Mouse (Mus musculus): Measurements from ENCODE around the gene S1pr5. TPM values are rescaled to one million over a fixed set of nuclear protein-coding genes. Genes with fewer than 3 reads are reported as not detected.

The S1pr5 gene
- total and polyA plus RNA-seq, 3 experiments: not detected

DNA sequence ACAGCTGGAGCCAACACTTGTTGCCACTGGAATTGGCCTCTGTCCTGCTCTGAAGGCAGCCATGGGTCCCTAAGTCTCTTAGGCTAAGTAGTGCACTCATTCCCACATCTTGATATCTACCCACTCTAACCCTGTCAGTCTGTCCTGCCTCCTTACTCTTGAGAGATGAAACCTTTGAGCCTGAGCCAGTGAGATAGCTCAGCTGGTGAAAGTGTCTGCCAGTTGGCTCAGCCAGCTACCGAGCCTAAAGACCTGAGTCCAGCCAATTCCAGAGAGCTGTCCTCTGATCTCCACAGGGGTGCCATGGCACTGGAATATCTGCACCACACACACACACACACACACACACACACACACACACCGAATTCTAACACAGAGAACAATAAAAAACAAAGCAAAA lies 2.3 kb upstream of the S1pr5 start:
- DNase-seq (ENCODE audit: extremely low read depth): no peak
- TF ChIP-seq MAZ (IDR thresholded peaks at IDR 0.05; ENCODE audit: low read depth, low read length) (no peak), CHD1 (IDR thresholded peaks at IDR 0.05; ENCODE audit: low read depth, low read length) (no peak), E2F4 (IDR thresholded peaks at IDR 0.05; ENCODE audit: insufficient replicate concordance, low read depth, low read length) (no peak), JUND (conservative IDR thresholded peaks at IDR 0.05; ENCODE audit: low read depth, low read length) (no peak), ZKSCAN1 (IDR thresholded peaks at IDR 0.05; ENCODE audit: borderline replicate concordance, low read depth, low read length) (no peak), CTCF (conservative IDR thresholded peaks at IDR 0.05 in 1 of 2, IDR thresholded peaks at IDR 0.05 in 1 of 2; ENCODE audit: low read depth in 2 of 2, low read length in 2 of 2) (no peak), MEF2A (IDR thresholded peaks at IDR 0.05; ENCODE audit: borderline replicate concordance, low read depth, low read length) (no peak), MAX (IDR thresholded peaks at IDR 0.05; ENCODE audit: low read length) (no peak), USF2 (conservative IDR thresholded peaks at IDR 0.05; ENCODE audit: low read depth, low read length) (no peak), MAFK (IDR thresholded peaks at IDR 0.05; ENCODE audit: insufficient replicate concordance, low read length) (no peak), PAX5 (IDR thresholded peaks at IDR 0.05; ENCODE audit: low read length) (no peak), BHLHE40 (IDR thresholded peaks at IDR 0.05; ENCODE audit: low read depth, low read length) (no peak), GABPA (IDR thresholded peaks at IDR 0.05; ENCODE audit: insufficient replicate concordance, low read depth, low read length) (no peak), UBTF (IDR thresholded peaks at IDR 0.05; ENCODE audit: low read depth, low read length) (no peak), ZC3H11A (IDR thresholded peaks at IDR 0.05; ENCODE audit: low read depth, low read length) (no peak), POLR2AphosphoS2 (IDR thresholded peaks at IDR 0.05; ENCODE audit: low read depth, low read length) (no peak), SMC3 (IDR thresholded peaks at IDR 0.05; ENCODE audit: low read depth, low read length) (no peak)
- no peak overlapping the region for H3K27ac ChIP-seq (ENCODE audit: insufficient read depth, low read depth)
- dilution Hi-C loops (cut with MboI; ENCODE audit: extremely low pct_ligation_motif_present, extremely low pct_unique_long_range_greater_than_20kb, low sequenced_read_pairs): no loop called here
- H3K27me3 ChIP-seq (replicated peaks): peaks cover 2% of the 10 kb centered on the region
- H3K79me2 ChIP-seq (replicated peaks; ENCODE audit: control insufficient read depth, extremely low read depth, insufficient read depth, poor library complexity, severe bottlenecking): no peaks in the 10 kb centered on the region
- no peaks in the 10 kb centered on the region for H3K36me3 ChIP-seq (replicated peaks in 1 of 2; ENCODE audit: control insufficient read depth in 1 of 2, insufficient read depth in 1 of 2, low read length in 1 of 2)
- peaks cover 3% of the 10 kb centered on the region in 2 experiments; a peak in 1 of 4 replicates for H3K4me1 ChIP-seq (ENCODE audit: control insufficient read depth in 1 of 2, insufficient read depth in 2 of 2)
- in situ Hi-C loops (cut with MboI; ENCODE audit: low pct_ligation_motif_present, low pct_unique_long_range_greater_than_20kb, low sequenced_read_pairs): no loop called here
- no peak overlapping the region for H3K4me2 ChIP-seq (ENCODE audit: insufficient read depth, low read depth, poor library complexity, severe bottlenecking)
- H3K4me3 ChIP-seq (replicated peaks in 1 of 3; ENCODE audit: low read depth in 2 of 3, low read length in 2 of 3, poor library complexity in 1 of 3): no peak overlapping the region
- no peak overlapping the region for H3K9ac ChIP-seq (ENCODE audit: insufficient read depth, low read depth)
- H3K9me3 ChIP-seq (replicated peaks; ENCODE audit: low read length): no peaks in the 10 kb centered on the region

DNA sequence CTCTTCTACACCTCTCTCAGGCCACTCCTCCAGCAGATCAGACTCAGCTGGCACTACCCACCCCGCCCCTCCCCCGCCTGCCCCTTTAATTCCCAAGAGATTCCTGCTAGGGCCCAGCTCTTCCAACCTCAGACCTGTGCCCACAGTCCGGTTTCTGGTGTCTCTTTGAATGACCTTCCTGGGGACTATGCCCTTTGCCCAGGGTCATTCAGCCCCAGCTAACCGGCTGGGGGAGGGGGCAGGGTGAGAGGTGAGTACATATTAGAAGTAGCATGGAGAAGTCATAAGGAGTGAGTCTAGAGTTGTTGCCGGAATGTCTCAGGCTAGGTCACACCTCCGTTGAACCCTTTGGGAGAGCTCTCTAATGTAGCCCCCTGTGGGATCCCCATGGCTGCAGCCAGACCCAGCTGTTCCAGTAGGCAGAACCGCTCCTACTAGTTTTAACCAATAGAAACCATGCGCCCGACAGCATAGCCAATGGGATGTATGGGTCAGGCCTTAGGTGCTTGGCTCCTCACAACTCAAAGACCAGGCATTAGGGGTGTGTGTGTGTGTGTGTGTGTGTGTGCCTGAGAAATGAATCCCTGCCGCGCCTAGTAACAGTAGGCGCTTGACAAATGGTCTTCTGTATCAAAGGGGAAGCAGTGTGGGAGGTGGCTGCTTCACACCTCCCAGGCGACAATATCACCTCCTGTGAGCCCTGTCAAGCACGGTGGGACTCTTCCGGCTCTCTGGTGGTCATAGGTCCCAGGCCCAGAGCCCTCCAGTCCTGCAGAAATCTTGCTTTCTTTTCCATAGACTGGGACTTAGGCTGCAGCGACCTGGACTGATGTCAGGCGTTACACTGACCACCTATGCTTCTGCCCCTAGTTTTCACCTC lies 1.6 kb upstream of the S1pr5 start:
- H3K79me2 ChIP-seq (replicated peaks; ENCODE audit: control insufficient read depth, extremely low read depth, insufficient read depth, poor library complexity, severe bottlenecking): no peaks in the 10 kb centered on the region
- no peak overlapping the region for H3K4me2 ChIP-seq (ENCODE audit: insufficient read depth, low read depth, poor library complexity, severe bottlenecking)
- no peak overlapping the region for H3K4me3 ChIP-seq (replicated peaks in 1 of 3; ENCODE audit: low read depth in 2 of 3, low read length in 2 of 3, poor library complexity in 1 of 3)
- no peaks in the 10 kb centered on the region for H3K36me3 ChIP-seq (replicated peaks in 1 of 2; ENCODE audit: control insufficient read depth in 1 of 2, insufficient read depth in 1 of 2, low read length in 1 of 2)
- DNase-seq (ENCODE audit: extremely low read depth): no peak
- H3K9ac ChIP-seq (ENCODE audit: insufficient read depth, low read depth): no peak overlapping the region
- H3K27ac ChIP-seq (ENCODE audit: insufficient read depth, low read depth): no peak overlapping the region
- no peaks in the 10 kb centered on the region for H3K9me3 ChIP-seq (replicated peaks; ENCODE audit: low read length)
- TF ChIP-seq SIN3A (IDR thresholded peaks at IDR 0.05; ENCODE audit: low read length) (no peak), MXI1 (IDR thresholded peaks at IDR 0.05; ENCODE audit: low read depth, low read length) (no peak), KAT2A (IDR thresholded peaks at IDR 0.05; ENCODE audit: insufficient replicate concordance, low read length) (no peak), GABPA (IDR thresholded peaks at IDR 0.05; ENCODE audit: insufficient replicate concordance, low read depth, low read length) (no peak), RAD21 (IDR thresholded peaks at IDR 0.05; ENCODE audit: low read depth, low read length) (no peak), JUN (IDR thresholded peaks at IDR 0.05; ENCODE audit: insufficient read depth, low read depth, low read length) (no peak), MAZ (IDR thresholded peaks at IDR 0.05; ENCODE audit: low read depth, low read length) (no peak), MAX (IDR thresholded peaks at IDR 0.05; ENCODE audit: low read length) (no peak), CHD1 (IDR thresholded peaks at IDR 0.05; ENCODE audit: low read depth, low read length) (no peak), ZNF384 (IDR thresholded peaks at IDR 0.05; ENCODE audit: low read depth, low read length) (no peak), NRF1 (IDR thresholded peaks at IDR 0.05; ENCODE audit: low read depth, low read length) (no peak), ZC3H11A (IDR thresholded peaks at IDR 0.05; ENCODE audit: low read depth, low read length) (no peak), POLR2A (IDR thresholded peaks at IDR 0.05; ENCODE audit: low read depth, low read length) (no peak), E2F4 (IDR thresholded peaks at IDR 0.05; ENCODE audit: insufficient replicate concordance, low read depth, low read length) (no peak), MAFK (IDR thresholded peaks at IDR 0.05; ENCODE audit: insufficient replicate concordance, low read length) (no peak), USF2 (conservative IDR thresholded peaks at IDR 0.05; ENCODE audit: low read depth, low read length) (no peak), MEF2A (IDR thresholded peaks at IDR 0.05; ENCODE audit: borderline replicate concordance, low read depth, low read length) (no peak)
- in situ Hi-C loops (cut with MboI; ENCODE audit: low pct_ligation_motif_present, low pct_unique_long_range_greater_than_20kb, low sequenced_read_pairs) (no loop called here), dilution Hi-C loops (cut with MboI; ENCODE audit: extremely low pct_ligation_motif_present, extremely low pct_unique_long_range_greater_than_20kb, low sequenced_read_pairs) (no loop called here)
- H3K4me1 ChIP-seq (ENCODE audit: control insufficient read depth in 1 of 2, insufficient read depth in 2 of 2): peaks cover 3% of the 10 kb centered on the region in 2 experiments; a peak in 1 of 4 replicates
- H3K27me3 ChIP-seq (replicated peaks): peaks cover 2% of the 10 kb centered on the region

Measured in CH12.LX (cell line).